Mouse (Mus musculus): ENCODE data around the gene Cdk19. TPM values are rescaled to one million over a fixed set of nuclear protein-coding genes. Genes with fewer than 3 reads are reported as not detected.
A peak's percentile ranks its signal among the peaks of the same experiment; 100 is the strongest.

The Cdk19 gene
- total RNA-seq, 2 experiments from 2014 or later = 47.1 to 47.5 TPM

DNA sequence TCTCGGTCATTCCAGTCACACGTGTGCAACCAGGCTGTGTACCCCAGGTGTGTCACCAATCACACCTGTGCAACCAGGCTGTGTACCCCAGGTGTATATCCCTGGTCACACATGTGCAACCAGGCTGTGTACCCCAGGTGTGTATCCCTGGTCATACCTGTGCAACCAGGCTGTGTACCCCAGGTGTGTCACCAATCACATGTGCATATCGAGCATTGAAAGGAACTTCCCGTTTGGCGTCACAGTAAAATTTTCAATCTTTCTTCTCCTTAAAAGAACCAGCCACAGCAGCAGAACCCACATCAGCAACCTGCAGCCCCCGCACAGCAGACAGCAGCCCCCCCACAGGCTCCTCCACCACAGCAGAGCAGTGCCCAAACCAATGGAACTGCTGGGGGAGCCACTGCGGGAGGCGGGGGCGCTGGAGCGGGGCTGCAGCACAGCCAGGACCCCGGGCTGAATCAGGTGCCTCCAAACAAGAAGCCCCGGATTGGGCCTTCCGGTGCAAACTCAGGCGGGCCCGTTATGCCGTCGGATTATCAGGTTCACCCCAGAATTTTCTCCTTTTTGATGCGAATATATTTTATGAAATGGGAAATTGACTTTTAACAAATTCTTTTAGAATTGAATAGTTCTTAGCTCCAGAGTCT, 138.2 kb downstream of the Cdk19 start:
- intact Hi-C loops (cut with DNase I) = no loop called here
- H3K4me3 ChIP-seq = no peak overlapping the region
- DNase-seq (ENCODE audit: extremely low spot score in 1 of 2, low spot score in 2 of 2) = no peak
- H3K27ac ChIP-seq = no peak overlapping the region; the same call in 1 of the 2 replicates
- no peak for TF ChIP-seq CTCF (IDR thresholded peaks at IDR 0.05)

DNA sequence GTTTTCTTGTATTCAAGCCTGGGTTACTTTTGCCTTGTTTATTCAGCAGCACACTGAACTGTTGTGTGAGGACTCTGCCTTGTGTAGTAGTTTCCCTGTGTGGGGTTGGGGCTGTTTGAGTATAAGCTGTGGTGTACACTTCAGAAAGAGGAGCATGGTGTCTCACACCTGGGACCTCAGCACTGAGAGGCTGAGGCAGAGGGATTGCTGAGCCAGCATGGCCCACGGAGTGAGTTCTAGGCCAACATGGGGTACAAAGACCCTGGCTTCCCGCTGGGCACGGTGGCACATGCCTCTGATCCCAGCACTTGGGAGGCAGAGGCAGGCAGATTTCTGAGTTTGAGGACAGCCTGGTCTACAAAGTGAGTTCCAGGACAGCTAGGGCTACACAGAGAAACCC, 139.3 kb downstream of the Cdk19 start:
- no peak for DNase-seq (ENCODE audit: extremely low spot score in 1 of 2, low spot score in 2 of 2)
- no peak overlapping the region for H3K27ac ChIP-seq
- no peak for TF ChIP-seq CTCF (IDR thresholded peaks at IDR 0.05)
- no peak overlapping the region for H3K4me3 ChIP-seq
- intact Hi-C loops (cut with DNase I) = no loop called here

DNA sequence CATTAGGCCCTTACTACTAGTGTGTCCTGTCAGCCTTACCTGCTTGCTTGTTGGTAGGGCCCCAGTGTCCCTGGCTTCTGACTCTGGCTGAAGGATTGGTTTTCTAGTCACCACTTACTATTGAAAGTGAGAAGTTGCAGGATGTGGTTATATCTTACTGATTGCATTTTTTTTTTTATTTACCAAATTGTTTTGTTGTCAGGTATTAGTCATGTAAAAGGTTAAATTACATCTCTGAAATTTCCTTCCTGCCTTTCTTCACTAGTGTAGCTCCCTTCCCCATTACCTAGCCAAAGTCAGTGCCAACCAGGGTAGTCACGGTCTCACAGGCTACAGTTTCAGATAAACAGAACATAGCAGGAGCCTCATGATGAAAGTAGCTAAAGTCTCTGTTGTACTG, 139.9 kb downstream of the Cdk19 start:
- TF ChIP-seq CTCF (IDR thresholded peaks at IDR 0.05) = no peak
- Histone ChIP-seq H3K27ac (no peak overlapping the region), H3K4me3 (no peak overlapping the region)
- no peak for DNase-seq (ENCODE audit: extremely low spot score in 1 of 2, low spot score in 2 of 2)
- intact Hi-C loops (cut with DNase I) = no loop called here

DNA sequence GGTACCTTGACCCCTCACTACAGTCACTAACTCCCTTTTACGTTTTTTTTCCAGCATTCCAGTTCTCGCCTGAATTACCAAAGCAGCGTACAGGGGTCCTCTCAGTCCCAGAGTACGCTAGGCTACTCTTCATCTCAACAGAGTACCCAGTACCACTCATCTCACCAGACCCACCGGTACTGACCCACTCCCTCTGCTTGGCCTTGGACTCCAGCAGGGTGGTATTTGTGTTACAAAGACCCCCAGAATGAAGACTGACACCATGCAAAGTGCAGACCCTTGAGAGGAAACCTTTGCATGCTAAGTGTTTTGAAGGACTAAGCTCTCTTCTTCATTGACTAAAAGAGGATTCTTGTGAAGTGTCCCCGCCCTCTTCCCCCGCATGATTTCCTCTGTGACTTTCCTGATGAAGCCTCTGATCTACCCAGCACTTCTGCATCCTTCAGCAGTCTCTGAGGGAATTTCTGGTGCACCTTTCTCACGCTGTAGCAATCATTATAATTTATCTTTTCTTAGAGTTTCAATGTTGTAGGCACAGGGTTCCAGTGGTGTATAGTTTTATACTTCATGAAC, 140.3 kb downstream of the Cdk19 start:
- Histone ChIP-seq H3K4me3 (no peak overlapping the region), H3K27ac (no peak overlapping the region)
- no peak for TF ChIP-seq CTCF (IDR thresholded peaks at IDR 0.05)
- no peak for DNase-seq (ENCODE audit: extremely low spot score in 1 of 2, low spot score in 2 of 2)
- intact Hi-C loops (cut with DNase I) = no loop called here

DNA sequence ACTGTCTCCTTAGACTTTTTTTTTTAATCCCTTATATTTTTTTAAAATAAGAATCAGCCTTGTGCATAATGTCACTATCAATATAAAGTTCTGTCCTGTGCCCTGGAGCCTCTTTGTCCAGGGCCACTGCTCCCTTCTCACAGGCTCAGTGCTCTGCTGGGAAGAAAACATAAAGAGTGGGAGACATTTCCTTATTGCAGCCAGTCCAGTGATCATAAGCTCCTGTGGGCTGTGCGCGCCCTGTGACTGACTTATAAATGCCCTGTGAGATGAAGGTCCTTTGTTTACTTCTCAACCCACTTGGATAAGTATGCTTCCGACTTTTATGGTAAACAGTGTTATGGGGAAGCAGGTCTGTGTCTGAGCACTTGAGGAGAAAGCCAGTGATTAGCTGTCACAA, 142.2 kb downstream of the Cdk19 start:
- no peak for DNase-seq (ENCODE audit: extremely low spot score in 1 of 2, low spot score in 2 of 2)
- intact Hi-C loops (cut with DNase I) = no loop called here
- no peak for TF ChIP-seq CTCF (IDR thresholded peaks at IDR 0.05)
- H3K4me3 ChIP-seq = no peak overlapping the region
- no peak overlapping the region; the same call in 1 of the 2 replicates for H3K27ac ChIP-seq

DNA sequence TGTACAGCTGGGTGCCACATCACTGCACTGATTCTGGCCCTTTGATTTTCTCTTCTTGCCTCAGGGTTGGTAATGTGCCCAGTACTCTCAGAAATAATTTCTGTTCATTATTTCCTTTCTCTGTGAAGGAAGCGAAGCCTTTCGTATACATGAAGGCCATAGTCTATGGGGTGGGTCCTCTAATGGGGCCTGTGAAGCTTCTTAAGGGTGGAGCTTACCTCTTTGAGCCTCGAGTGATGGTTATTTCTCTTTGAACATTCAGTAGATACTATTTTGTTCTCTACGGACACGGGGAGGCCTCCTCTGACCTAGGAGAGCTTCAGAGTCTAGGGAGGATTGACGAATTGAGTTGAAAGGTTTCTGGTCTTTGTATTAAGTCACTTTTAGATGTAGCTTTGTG, 142.9 kb downstream of the Cdk19 start:
- no peak overlapping the region; the same call in 1 of the 2 replicates for H3K27ac ChIP-seq
- no peak overlapping the region for H3K4me3 ChIP-seq
- TF ChIP-seq CTCF (IDR thresholded peaks at IDR 0.05) = no peak
- intact Hi-C loops (cut with DNase I) = no loop called here
- no peak for DNase-seq (ENCODE audit: extremely low spot score in 1 of 2, low spot score in 2 of 2)

DNA sequence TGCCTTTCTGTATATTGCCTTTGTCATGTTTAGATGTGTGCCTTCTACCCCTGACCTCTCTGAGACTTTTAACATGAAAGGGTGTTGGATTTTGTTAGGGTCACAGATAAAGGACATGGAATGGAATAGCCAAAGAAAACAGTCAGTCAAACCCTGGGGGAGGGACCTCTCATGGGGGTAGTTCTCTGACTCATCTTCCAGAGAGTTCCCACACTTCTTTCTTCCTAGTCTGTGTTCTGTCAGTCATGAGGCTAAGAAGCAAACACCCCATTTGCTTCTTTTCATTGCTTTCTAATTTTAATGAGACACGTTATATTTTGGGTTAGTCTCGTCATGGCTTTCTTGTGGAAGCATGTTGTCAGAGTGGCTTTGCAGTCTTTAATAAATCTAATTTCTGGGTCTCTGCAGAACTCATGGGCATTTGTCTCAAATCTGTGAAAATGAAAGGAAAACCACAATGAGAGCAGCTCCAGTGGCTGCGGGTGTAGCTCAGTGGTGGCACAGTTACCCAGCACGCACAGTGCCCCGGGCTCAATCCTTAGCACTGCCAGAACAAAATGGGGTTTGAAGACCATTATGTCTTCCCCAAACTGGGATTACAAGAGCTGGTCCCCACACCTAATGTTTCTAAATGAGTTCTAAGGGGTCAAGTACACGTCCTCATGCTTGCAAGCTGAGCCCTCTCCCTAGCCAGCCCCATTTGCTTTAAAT, 149.9 kb downstream of the Cdk19 start:
- Histone ChIP-seq H3K27ac (no peak overlapping the region), H3K4me3 (no peak overlapping the region)
- TF ChIP-seq CTCF (IDR thresholded peaks at IDR 0.05) = no peak
- no peak for DNase-seq (ENCODE audit: extremely low spot score in 1 of 2, low spot score in 2 of 2)
- intact Hi-C loops (cut with DNase I) = no loop called here

DNA sequence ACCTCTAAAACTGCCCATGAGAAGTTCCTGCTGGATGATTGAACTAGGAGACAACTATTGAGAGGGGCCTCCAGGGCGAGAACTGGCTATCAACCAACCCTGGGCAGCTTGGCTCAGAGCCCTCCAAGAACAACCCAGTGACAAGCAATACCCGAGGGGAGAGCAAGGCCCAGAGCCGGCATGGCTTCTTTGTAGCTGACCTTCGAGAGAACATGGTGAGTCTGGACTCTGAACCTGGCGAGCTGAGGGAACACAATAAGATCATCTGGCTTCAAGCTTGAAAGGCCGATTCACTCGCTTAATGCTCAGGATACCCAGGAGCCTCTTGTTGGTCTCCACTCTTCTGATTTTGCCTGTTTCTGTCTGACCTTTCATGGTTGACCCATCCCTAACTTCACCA, 151.8 kb downstream of the Cdk19 start:
- no peak for TF ChIP-seq CTCF (IDR thresholded peaks at IDR 0.05)
- no peak for DNase-seq (ENCODE audit: extremely low spot score in 1 of 2, low spot score in 2 of 2)
- intact Hi-C loops (cut with DNase I) = no loop called here

DNA sequence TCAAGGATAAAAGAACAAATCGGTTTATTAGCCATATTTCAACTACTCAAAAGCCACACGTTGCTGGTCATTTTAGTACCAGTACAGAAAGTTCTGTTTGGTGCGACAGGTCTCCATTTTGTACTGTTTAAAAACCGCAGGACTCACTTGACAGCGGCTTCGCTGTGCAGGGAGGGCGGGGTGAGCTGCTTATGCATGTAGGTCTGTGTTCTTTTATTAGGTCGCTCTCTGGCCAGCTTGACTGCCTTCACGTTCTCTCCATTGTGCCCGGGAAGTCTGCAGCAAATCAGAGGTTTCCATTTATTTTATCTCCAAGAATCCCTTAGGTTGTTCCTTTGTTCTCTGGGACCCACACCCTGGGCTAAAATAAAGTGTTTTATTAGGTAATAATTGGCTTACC, 152.4 kb downstream of the Cdk19 start:
- DNase-seq (ENCODE audit: extremely low spot score in 1 of 2, low spot score in 2 of 2) = no peak
- intact Hi-C loops (cut with DNase I) = no loop called here
- no peak overlapping the region for H3K4me3 ChIP-seq
- H3K27ac ChIP-seq = peak overlapping the region; percentile 36; the same call in 1 of the 2 replicates
- TF ChIP-seq CTCF (IDR thresholded peaks at IDR 0.05) = no peak

More for the DNA sequence above, 151.8 kb downstream of the Cdk19 start:
- no peak overlapping the region; the same call in 1 of the 2 replicates for H3K27ac ChIP-seq
- H3K4me3 ChIP-seq = no peak overlapping the region

DNA sequence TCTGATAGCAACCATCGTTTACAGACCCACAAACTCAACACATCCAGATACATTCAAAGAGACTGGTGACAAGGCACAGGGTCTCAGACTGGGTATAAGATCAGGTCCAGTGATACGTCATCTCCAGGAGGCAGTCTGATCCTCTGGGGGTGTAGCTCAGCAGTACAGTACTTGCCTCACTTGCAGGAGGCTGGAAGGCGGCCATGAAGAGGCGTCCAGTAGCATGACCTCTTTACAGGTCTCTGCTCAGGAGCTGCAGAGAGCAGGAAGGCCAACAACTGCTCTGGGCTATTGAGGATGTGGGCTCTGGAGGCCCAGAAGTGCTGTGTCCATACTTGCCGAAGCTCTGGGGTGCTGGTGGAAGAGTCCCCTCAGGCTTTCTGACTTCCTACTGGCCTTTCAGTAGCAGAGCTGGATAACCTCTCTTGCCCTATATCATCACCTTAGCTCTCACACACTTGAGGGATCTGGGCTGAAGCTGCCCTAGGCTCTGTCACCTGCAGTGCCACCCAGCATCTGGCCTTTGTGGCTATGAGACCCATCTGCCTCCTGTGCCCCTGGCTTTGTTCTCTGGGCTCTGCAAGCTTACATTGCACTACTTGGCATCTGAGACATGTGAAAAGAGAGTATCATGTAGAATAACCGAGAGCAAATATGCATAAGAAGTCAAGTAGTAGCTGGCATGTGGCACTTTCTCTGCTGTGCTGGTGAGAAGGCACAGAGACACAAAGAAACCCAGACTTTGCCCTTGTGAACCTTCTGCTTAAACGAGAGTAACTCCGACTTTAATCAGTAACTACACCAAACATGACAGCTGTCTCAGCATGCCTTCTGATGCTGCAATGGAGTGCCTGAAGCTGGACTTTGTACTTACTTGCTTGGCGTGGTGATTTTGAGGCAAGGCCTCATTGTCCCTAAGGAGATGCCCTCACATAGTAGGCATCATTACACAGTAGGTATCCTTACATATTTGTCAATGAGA, 155.1 kb downstream of the Cdk19 start:
- TF ChIP-seq CTCF (IDR thresholded peaks at IDR 0.05) = no peak
- intact Hi-C loops (cut with DNase I) = no loop called here

DNA sequence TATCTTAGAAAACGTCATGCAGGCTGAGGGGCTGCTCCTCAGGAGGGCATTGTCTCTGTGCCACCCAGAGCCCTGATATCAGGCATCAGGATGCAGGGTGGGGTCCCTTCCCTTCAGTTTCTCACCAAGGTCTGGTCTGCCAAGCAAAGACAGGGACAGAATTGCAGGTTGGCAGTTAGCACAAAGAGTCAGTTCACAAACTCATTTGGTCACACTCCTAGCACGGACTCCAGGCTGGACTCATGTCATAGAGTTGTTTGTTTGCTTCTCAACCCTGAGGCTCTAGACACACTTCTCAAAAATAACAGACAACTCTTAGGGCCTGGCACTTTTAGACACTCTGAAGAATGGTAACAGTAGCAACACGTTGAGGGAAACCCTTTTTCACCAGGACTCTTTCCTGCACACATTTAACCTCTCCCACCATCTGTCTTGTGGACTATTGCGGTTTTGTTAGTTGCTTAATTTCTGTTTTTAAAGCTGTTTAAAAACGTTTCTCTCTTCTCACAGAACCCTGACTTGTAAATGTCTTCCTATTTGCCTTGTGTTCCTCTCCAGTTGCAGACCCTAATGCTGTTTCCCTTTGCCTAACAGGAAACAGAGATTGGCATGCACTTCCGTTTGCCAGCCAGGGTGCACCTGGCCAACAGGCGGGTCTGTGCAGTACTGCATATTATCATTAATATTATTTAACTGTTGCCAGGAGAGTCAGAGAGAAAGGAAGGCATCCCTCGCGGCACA, 158.1 kb downstream of the Cdk19 start:
- Histone ChIP-seq H3K4me3 (no peak overlapping the region), H3K27ac (peak overlapping the region; percentile 75)
- intact Hi-C loops (cut with DNase I) = no loop called here

More for the DNA sequence above, 155.1 kb downstream of the Cdk19 start:
- no peak for DNase-seq (ENCODE audit: extremely low spot score in 1 of 2, low spot score in 2 of 2)
- no peak overlapping the region for H3K4me3 ChIP-seq
- H3K27ac ChIP-seq = peak overlapping the region; percentile 13; the same call in 1 of the 2 replicates

More for the DNA sequence above, 158.1 kb downstream of the Cdk19 start:
- TF ChIP-seq CTCF (IDR thresholded peaks at IDR 0.05) = no peak
- no peak for DNase-seq (ENCODE audit: extremely low spot score in 1 of 2, low spot score in 2 of 2)

Data from left cerebral cortex, adult 2 months (tissue).